Mouse (Mus musculus): ENCODE data around the gene Clca3a1.
"Not testable (repeated sequence)": the region's sequence is repeated elsewhere in the genome, so short reads cannot be mapped to it uniquely, and the experiment has no call there.

Clca3a1 gene

GRCm38 (mm10) chr3:144760592-144761309, at the start of gene Clca3a1:
Gene Clca3a1 (minus strand): TSS chr3:144760977.
- no peak for DNase-seq (ENCODE audit: low spot score in 2 of 2)

DNA sequence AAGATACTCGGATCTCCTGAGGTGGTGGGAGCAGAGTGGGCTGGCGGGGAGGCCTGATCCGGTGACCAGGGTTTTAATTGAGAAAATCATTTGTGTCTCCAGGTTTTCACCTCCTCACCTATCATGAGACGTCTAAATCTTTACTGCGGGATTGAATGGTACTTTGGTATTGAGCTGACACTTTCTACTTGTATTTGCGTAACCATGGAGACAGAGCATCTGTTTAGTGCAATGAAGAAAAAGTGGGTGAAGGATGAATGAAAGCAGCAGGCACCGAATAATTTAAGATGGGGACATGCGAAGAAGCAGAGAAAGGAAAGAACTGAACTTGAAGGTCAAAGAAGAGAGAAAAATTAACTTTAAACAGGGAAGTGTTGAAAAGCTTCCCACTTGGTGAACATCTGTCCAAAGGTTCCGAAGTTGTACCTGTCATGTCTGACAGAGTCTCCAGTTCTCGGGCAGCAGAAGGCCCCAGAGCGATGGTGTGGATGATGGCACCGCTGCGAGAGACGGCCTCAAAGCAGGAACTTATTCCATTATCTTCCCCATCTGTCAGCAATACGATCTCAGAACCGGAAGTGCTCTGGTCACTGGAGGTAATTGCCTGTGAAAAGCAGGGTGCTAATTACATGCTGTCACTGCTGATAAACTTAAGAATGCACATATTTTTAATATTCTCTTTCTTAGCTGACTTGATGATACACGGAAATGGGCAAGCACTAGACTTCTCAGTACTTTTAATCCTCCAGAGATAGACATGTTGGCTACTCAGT, 47.6 kb upstream of the Clca3a1 start:
- not testable (repeated sequence) for DNase-seq (ENCODE audit: low spot score in 2 of 2)

DNA sequence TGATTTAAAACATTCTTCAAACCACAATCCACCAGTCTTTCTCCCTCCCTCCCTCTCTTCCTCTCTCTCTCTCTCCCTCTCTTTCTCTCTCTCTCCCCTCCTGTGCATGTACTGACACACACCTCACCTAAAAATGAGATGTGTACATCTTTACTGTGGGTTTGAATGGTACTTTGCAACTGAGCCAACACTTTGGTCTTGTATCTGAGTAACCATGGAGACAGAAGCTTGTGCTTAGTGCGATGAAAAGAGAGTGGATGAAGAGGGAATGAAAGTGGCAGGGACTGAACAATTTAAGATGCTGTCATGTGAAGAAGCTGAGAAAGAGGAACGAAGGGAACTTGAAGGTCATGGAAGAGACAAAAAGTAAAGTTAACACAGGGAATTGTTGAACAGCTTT, 45.8 kb upstream of the Clca3a1 start:
- not testable (repeated sequence) for DNase-seq (ENCODE audit: low spot score in 2 of 2)

- peak in 1 of 2 experiments; percentile 6 for DNase-seq (ENCODE audit: low spot score in 2 of 2)
Observed at GRCm38 (mm10) chr3:144801861-144802260, 41.1 kb upstream of the Clca3a1 start.

GRCm38 (mm10) chr3:144785181-144786148, 24.7 kb upstream of the Clca3a1 start:
- no peak for DNase-seq (ENCODE audit: low spot score in 2 of 2)

DNA sequence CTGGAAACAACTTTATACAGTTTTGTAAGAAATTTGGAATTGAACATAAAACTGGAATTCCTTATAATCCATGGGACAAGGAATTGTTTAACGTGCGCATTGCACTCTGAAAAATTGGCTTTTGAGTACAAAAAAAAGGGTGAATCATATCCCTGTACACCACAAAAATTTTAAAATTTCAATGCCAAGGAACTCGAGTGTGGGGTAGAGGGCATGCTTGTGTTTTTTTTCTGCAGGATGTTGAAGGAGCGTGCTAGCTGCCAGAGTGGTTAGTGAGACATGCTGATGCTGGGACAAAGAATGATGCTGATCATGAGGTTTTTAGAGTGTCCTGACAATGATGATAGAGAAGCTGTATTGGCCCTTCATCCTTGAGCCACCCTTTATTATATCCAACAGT, 4.4 kb upstream of the Clca3a1 start:
- DNase-seq (ENCODE audit: low spot score in 2 of 2): no peak

- no peak for DNase-seq (ENCODE audit: low spot score in 2 of 2)
Observed at GRCm38 (mm10) chr3:144761454-144761853, 677 bp upstream of the Clca3a1 start.

DNA sequence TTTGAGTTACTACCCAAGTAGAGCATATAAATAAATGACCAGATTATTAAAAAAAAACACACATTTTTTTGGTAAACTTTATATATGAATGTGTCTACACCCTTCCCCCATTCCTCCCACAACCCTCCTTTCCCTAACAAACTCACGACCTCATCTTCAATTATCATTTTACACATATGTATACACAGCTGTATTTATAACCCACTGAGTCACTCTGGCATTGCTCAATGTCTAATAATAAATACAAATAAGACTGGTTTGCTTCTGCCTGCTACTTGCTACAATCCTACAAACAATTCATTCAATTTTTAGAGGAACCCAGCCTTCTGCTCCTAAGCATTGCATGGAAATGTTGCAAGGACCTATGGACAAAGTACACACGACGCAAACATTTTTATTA, 1.1 kb downstream of the Clca3a1 start:
- no peak for DNase-seq (ENCODE audit: low spot score in 2 of 2)

DNA sequence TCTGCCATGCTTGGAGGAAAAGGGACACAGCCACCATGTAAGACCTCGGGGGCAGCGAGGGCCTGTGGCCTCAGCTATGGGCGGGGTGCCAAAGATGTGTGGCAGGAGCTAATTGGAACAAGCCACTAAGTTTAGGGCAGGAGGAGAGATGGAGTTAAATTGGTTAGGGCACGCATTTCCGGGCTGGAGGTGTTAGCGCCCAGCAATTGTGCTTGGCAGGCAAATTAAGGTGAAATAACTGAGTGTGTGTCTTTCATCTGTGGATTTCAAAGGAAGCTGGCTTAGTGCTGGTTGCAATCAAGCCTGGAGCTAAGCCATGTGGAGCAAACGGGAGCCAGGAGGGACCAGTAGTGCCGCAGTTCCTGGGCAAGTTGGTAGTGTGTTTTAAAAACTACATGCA, 4.7 kb downstream of the Clca3a1 start:
- not testable (repeated sequence) for DNase-seq (ENCODE audit: low spot score in 2 of 2)

DNA sequence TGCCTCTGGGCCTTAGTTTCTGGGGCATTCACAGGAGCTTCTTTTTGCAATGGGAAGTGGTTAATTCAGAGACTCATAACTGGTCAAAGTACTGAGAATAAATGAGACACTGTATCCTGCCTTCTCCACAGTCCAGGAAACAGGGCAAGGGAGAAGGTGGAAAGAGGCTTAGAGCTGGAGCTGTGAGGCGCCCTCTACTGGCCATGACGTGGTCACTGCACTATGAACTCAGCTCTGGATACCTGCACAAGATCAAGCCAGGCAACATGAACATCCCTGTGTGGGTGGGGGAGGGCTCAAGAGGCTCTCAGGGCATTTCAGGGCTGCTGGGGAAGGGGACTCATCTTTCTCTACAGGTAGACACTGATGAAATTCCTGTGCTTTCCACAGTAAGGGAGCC, 7.7 kb downstream of the Clca3a1 start:
- DNase-seq (ENCODE audit: low spot score in 2 of 2): no peak

DNA sequence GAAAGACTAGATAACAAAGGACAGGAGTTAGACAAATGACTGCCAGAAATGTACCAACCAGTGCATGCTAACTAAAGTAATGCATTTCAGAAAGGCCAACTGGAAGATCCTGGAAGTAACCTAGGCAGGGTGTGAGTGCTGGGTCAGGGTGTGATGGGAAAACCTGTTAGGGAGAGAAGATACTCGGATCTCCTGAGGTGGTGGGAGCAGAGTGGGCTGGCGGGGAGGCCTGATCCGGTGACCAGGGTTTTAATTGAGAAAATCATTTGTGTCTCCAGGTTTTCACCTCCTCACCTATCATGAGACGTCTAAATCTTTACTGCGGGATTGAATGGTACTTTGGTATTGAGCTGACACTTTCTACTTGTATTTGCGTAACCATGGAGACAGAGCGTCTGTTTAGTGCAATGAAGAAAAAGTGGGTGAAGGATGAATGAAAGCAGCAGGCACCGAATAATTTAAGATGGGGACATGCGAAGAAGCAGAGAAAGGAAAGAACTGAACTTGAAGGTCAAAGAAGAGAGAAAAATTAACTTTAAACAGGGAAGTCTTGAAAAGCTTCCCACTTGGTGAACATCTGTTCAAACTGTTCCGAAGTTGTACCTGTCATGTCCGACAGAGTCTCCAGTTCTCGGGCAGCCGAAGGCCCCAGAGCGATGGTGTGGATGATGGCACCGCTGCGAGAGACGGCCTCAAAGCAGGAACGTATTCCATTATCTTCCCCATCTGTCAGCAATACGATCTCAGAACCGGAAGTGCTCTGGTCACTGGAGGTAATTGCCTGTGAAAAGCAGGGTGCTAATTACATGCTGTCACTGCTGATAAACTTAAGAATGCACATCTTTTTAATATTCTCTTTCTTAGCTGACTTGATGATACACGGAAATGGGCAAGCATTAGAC, 11.5 kb downstream of the Clca3a1 start:
- DNase-seq (ENCODE audit: low spot score in 2 of 2): not testable (repeated sequence)

GRCm38 (mm10) chr3:144747706-144748105, 13.1 kb downstream of the Clca3a1 start:
- not testable (repeated sequence) for DNase-seq (ENCODE audit: low spot score in 2 of 2)

GRCm38 (mm10) chr3:144738396-144738795, 22.4 kb downstream of the Clca3a1 start:
- not testable (repeated sequence) for DNase-seq (ENCODE audit: low spot score in 2 of 2)

- peak in 1 of 2 experiments; percentile 61 for DNase-seq (ENCODE audit: low spot score in 2 of 2)
Observed at GRCm38 (mm10) chr3:144736831-144737230, 23.9 kb downstream of the Clca3a1 start.

- peak in 1 of 2 experiments; percentile 26 for DNase-seq (ENCODE audit: low spot score in 2 of 2)
Observed at GRCm38 (mm10) chr3:144723455-144723854, 37.3 kb downstream of the Clca3a1 start.

DNA sequence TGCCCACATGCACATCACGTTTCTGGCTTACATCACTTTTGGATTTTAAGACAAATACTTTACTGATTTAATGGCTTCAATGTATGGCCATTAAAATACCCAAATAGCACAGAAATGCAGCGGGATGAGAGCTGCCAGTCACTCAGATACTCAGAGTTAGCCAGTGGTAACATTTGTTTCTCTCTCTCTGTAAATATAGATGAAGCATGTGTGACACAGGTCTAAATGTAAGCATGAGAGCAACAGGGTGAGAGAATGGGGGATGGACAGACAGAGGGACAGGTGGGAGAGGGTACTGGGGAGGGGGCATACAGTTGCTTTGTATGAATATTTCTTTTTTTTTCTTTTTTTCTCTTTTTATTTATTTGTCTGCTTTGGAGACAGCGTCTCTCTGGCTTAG, 38.2 kb downstream of the Clca3a1 start:
- DNase-seq (ENCODE audit: low spot score in 2 of 2): not testable (repeated sequence)

DNA sequence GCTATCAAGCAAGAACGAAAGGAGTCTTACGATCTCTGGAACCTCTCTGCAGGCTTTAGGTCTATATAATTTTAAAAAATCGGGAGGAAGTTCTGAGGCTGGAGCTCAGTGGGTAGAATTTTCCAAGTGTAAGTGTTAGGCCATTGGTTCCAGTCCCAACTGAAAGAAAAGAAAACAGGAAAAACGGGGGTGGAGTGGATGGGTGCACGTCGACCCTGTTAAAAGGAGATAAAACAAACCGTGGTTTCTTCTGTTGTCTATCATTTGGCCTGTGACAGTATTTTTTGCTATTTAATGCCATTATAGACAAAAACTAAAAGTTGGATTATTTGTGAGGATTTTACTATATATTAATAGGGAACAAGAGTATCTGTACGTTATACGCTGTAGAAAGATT, 38.9 kb downstream of the Clca3a1 start:
- DNase-seq (ENCODE audit: low spot score in 2 of 2): no peak

DNA sequence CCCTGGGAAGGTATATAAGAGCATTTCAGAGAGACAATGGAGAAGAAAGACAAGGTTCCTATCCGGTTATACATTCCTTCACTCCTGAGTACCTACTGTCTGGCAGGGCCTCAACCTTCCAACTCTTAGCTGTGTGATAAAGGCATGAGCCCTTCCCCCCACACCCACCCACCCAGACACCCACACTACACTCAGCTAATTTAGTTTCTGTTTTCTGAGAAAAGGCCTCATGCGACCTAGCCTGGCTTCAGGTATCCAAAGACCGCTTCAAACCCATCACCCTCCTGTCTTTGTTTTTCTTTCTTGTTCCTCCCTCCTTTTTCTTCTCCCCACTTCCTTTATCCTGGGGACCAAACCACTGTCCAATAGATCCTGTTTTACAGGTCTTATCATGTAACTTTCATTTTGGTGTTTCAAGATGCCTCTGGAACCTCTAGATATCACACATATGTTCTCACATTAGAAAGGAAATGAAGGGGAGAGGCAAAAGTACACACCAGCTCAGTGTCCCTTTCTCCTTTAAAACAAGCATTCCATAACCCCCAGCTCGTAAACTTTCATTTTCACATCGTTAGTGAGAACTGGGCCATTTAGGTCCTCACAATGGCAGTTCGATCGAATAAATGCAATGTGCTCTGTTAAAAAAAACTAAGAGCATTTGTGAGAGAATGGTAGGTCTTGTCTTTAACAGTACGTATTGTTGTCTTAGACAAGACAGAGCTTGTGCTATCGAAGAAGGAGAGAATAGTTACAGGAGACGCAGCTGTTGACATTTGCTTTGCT, 39.5 kb downstream of the Clca3a1 start:
- DNase-seq (ENCODE audit: low spot score in 2 of 2): no peak

DNA sequence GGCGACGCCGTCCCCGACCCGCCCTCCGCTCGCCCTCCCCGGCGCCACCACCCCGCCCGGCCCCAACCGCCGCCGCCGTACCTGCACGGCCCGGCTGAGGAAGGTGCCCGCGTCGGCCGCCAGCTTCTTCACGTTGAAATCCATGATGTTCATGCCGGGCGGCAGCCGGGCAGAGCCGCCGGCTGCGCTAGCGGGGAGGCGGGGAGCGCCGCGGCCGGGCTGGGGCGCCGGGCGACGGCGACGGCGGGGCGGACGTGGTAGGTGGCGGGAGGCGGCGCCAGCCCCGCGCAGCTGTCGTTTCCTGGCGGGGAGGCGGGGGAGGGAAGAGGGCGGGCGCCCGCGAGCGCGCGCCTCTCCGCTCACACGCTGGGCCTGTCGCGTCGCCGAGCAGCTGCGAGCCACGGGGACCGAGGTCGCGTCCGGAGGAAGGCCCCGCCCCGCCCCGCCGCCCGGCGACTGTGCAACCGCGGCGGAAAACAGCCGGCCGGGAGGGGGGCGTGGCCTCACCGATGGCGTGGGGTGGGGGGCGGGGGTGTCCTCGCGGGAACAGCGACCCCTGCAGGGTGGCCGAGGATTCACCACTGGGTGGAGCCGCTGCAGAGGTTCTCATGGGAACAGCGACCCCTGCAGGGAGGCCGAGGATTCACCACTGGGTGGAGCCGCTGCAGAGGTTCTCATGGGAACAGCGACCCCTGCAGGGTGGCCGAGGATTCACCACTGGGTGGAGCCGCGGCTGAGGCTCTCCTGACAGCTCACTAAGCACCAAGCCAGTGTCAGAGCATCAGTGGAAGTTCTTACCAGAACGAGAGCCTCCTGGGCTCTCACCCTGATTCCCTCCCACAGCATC, 40.7 kb downstream of the Clca3a1 start, which contains the start of gene Sh3glb1:
Gene Sh3glb1, minus strand, starts transcription at position 435 of the 847 bp plus-strand sequence.
- peak; percentile 99 to 100 for DNase-seq (ENCODE audit: low spot score in 2 of 2)

Data from cerebellum, postnatal 4 days (tissue).